Comparison of ENCODE assay signal across 18 mouse cellular contexts in the genomic region with DNA sequence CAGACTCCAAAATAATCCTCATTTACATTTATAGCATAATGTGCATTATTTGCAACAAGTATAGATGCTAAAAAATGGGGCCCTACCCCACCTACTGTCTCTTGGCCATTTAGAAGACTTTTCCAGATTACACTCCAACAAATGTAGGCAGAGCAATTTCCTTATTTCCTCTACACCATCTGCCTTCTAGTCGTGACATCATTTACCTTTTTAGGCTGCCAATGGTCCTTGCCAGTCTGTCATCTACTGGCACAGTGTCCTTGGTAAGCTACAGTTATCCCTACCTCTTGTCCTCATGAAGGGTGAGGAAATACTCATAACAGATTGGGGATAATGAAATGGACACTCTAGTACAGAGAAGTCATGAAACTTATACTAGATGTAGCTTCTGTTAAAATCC.
"Had no signal": no experiment of that assay in that cellular context is flagged by ENCODE, and none has a peak within 500 bp of the region (broad histone marks: within the 10 kb centered on the region; RNA-seq: fewer than 3 reads in every experiment).

No protein-coding gene starts in this region.

- H3K4me3 ChIP-seq: layer of hippocampus, adult 2 months; limb, embryonic 13.5 days; liver, embryonic 15.5 days; midbrain, embryonic 10.5 days; myocyte; neural tube, embryonic 15.5 days; stomach, embryonic 15.5 days had no signal

- H3K27ac ChIP-seq: layer of hippocampus, adult 2 months; limb, embryonic 13.5 days; liver, embryonic 15.5 days; midbrain, embryonic 10.5 days; neural tube, embryonic 15.5 days; stomach, embryonic 15.5 days had no signal

- H3K4me1 ChIP-seq: limb, embryonic 13.5 days; liver, embryonic 15.5 days; midbrain, embryonic 10.5 days; neural tube, embryonic 15.5 days; stomach, embryonic 15.5 days had no signal

- H3K27me3 ChIP-seq: limb, embryonic 13.5 days; liver, embryonic 15.5 days; neural tube, embryonic 15.5 days; stomach, embryonic 15.5 days had no signal

- DNase-seq: kidney, postnatal 10 days; kidney, postnatal 4 days; lung, embryonic 14.5 days; lung, postnatal 10 days; lung, postnatal 4 days; midbrain, embryonic 14.5 days; retina, postnatal 1 day; right cerebral cortex, postnatal 4 days; spleen, adult 18-20 months; thymus, adult 2 months; thymus, postnatal 25 days had no signal
